Mouse (Mus musculus): ENCODE data around the gene Nol10. TPM values are rescaled to one million over a fixed set of nuclear protein-coding genes. Genes with fewer than 3 reads are reported as not detected.

Nol10 gene
- polyA plus RNA-seq, 1 experiment = 6.3 TPM

- Histone ChIP-seq H3K27ac (ENCODE audit: control insufficient read depth, insufficient read depth, low read length) (no peak overlapping the region), H3K27me3 (ENCODE audit: control insufficient read depth, insufficient read depth, low read length) (no peaks in the 10 kb centered on the region), H3K4me3 (ENCODE audit: control insufficient read depth, insufficient read depth, low read length) (no peak overlapping the region), H3K36me3 (ENCODE audit: control insufficient read depth, insufficient read depth, low read length) (no peaks in the 10 kb centered on the region), H3K4me1 (replicated peaks; ENCODE audit: control insufficient read depth, insufficient read depth, low read length) (no peaks in the 10 kb centered on the region)
- TF ChIP-seq POLR2A (IDR thresholded peaks at IDR 0.05; ENCODE audit: control insufficient read depth, extremely low read depth, insufficient read depth, low read length, poor library complexity) (no peak), CTCF (IDR thresholded peaks at IDR 0.05; ENCODE audit: borderline replicate concordance, control insufficient read depth, extremely low read depth, insufficient read depth, low read length, poor library complexity) (no peak)
- DNase-seq = no peak
- WGBS = 88% methylated on average over 11 of the region's 11 CpGs
Observed at GRCm38 (mm10) chr12:17444406-17444805, 96.1 kb downstream of the Nol10 start.

- no peak overlapping the region for H3K4me3 ChIP-seq (ENCODE audit: control insufficient read depth, insufficient read depth, low read length)
- H3K4me1 ChIP-seq (replicated peaks; ENCODE audit: control insufficient read depth, insufficient read depth, low read length) = no peaks in the 10 kb centered on the region
- DNase-seq = no peak
- H3K27me3 ChIP-seq (ENCODE audit: control insufficient read depth, insufficient read depth, low read length) = no peaks in the 10 kb centered on the region
- WGBS = 96% methylated on average over 7 of the region's 7 CpGs
- no peak for TF ChIP-seq POLR2A (IDR thresholded peaks at IDR 0.05; ENCODE audit: control insufficient read depth, extremely low read depth, insufficient read depth, low read length, poor library complexity)
- no peaks in the 10 kb centered on the region for H3K36me3 ChIP-seq (ENCODE audit: control insufficient read depth, insufficient read depth, low read length)
- no peak overlapping the region for H3K27ac ChIP-seq (ENCODE audit: control insufficient read depth, insufficient read depth, low read length)
Observed at GRCm38 (mm10) chr12:17445251-17445650, 97.0 kb downstream of the Nol10 start.

GRCm38 (mm10) chr12:17448781-17449180 is 100.5 kb downstream of the Nol10 start:
- H3K36me3 ChIP-seq (ENCODE audit: control insufficient read depth, insufficient read depth, low read length) = no peaks in the 10 kb centered on the region
- DNase-seq = no peak
- no peak overlapping the region for H3K4me3 ChIP-seq (ENCODE audit: control insufficient read depth, insufficient read depth, low read length)
- 94% methylated on average over 3 of the region's 3 CpGs for WGBS
- H3K27ac ChIP-seq (ENCODE audit: control insufficient read depth, insufficient read depth, low read length) = no peak overlapping the region
- H3K27me3 ChIP-seq (ENCODE audit: control insufficient read depth, insufficient read depth, low read length) = no peaks in the 10 kb centered on the region
- H3K4me1 ChIP-seq (replicated peaks; ENCODE audit: control insufficient read depth, insufficient read depth, low read length) = no peaks in the 10 kb centered on the region
- TF ChIP-seq POLR2A (IDR thresholded peaks at IDR 0.05; ENCODE audit: control insufficient read depth, extremely low read depth, insufficient read depth, low read length, poor library complexity) (no peak), CTCF (IDR thresholded peaks at IDR 0.05; ENCODE audit: borderline replicate concordance, control insufficient read depth, extremely low read depth, insufficient read depth, low read length, poor library complexity) (no peak)

GRCm38 (mm10) chr12:17449661-17450091 is 101.4 kb downstream of the Nol10 start:
- Histone ChIP-seq H3K36me3 (ENCODE audit: control insufficient read depth, insufficient read depth, low read length) (no peaks in the 10 kb centered on the region), H3K4me1 (replicated peaks; ENCODE audit: control insufficient read depth, insufficient read depth, low read length) (no peaks in the 10 kb centered on the region), H3K27ac (ENCODE audit: control insufficient read depth, insufficient read depth, low read length) (no peak overlapping the region), H3K27me3 (ENCODE audit: control insufficient read depth, insufficient read depth, low read length) (no peaks in the 10 kb centered on the region), H3K4me3 (ENCODE audit: control insufficient read depth, insufficient read depth, low read length) (no peak overlapping the region)
- TF ChIP-seq CTCF (IDR thresholded peaks at IDR 0.05; ENCODE audit: borderline replicate concordance, control insufficient read depth, extremely low read depth, insufficient read depth, low read length, poor library complexity) (no peak), POLR2A (IDR thresholded peaks at IDR 0.05; ENCODE audit: control insufficient read depth, extremely low read depth, insufficient read depth, low read length, poor library complexity) (no peak)
- WGBS = 88% methylated on average over 4 of the region's 4 CpGs
- DNase-seq = no peak

GRCm38 (mm10) chr12:17450503-17450902 is 102.2 kb downstream of the Nol10 start:
- H3K27me3 ChIP-seq (ENCODE audit: control insufficient read depth, insufficient read depth, low read length) = no peaks in the 10 kb centered on the region
- H3K4me3 ChIP-seq (ENCODE audit: control insufficient read depth, insufficient read depth, low read length) = no peak overlapping the region
- WGBS = 53% methylated on average over 4 of the region's 4 CpGs
- TF ChIP-seq CTCF (IDR thresholded peaks at IDR 0.05; ENCODE audit: borderline replicate concordance, control insufficient read depth, extremely low read depth, insufficient read depth, low read length, poor library complexity) (no peak), POLR2A (IDR thresholded peaks at IDR 0.05; ENCODE audit: control insufficient read depth, extremely low read depth, insufficient read depth, low read length, poor library complexity) (no peak)
- H3K27ac ChIP-seq (ENCODE audit: control insufficient read depth, insufficient read depth, low read length) = no peak overlapping the region
- H3K4me1 ChIP-seq (replicated peaks; ENCODE audit: control insufficient read depth, insufficient read depth, low read length) = no peaks in the 10 kb centered on the region
- no peaks in the 10 kb centered on the region for H3K36me3 ChIP-seq (ENCODE audit: control insufficient read depth, insufficient read depth, low read length)
- no peak for DNase-seq

GRCm38 (mm10) chr12:17450908-17451307 is 102.7 kb downstream of the Nol10 start:
- Histone ChIP-seq H3K27ac (ENCODE audit: control insufficient read depth, insufficient read depth, low read length) (no peak overlapping the region), H3K27me3 (ENCODE audit: control insufficient read depth, insufficient read depth, low read length) (no peaks in the 10 kb centered on the region), H3K4me1 (replicated peaks; ENCODE audit: control insufficient read depth, insufficient read depth, low read length) (no peaks in the 10 kb centered on the region), H3K36me3 (ENCODE audit: control insufficient read depth, insufficient read depth, low read length) (no peaks in the 10 kb centered on the region), H3K4me3 (ENCODE audit: control insufficient read depth, insufficient read depth, low read length) (no peak overlapping the region)
- no peak for DNase-seq
- 78% methylated on average over 4 of the region's 4 CpGs for WGBS
- TF ChIP-seq CTCF (IDR thresholded peaks at IDR 0.05; ENCODE audit: borderline replicate concordance, control insufficient read depth, extremely low read depth, insufficient read depth, low read length, poor library complexity) (no peak), POLR2A (IDR thresholded peaks at IDR 0.05; ENCODE audit: control insufficient read depth, extremely low read depth, insufficient read depth, low read length, poor library complexity) (no peak)

GRCm38 (mm10) chr12:17452273-17452672 is 104.0 kb downstream of the Nol10 start:
- Histone ChIP-seq H3K4me1 (replicated peaks; ENCODE audit: control insufficient read depth, insufficient read depth, low read length) (no peaks in the 10 kb centered on the region), H3K27ac (ENCODE audit: control insufficient read depth, insufficient read depth, low read length) (no peak overlapping the region), H3K36me3 (ENCODE audit: control insufficient read depth, insufficient read depth, low read length) (no peaks in the 10 kb centered on the region), H3K27me3 (ENCODE audit: control insufficient read depth, insufficient read depth, low read length) (no peaks in the 10 kb centered on the region), H3K4me3 (ENCODE audit: control insufficient read depth, insufficient read depth, low read length) (no peak overlapping the region)
- no peak for TF ChIP-seq POLR2A (IDR thresholded peaks at IDR 0.05; ENCODE audit: control insufficient read depth, extremely low read depth, insufficient read depth, low read length, poor library complexity)
- TF ChIP-seq CTCF (IDR thresholded peaks at IDR 0.05; ENCODE audit: borderline replicate concordance, control insufficient read depth, extremely low read depth, insufficient read depth, low read length, poor library complexity) = no peak
- no peak for DNase-seq
- WGBS = 94% methylated on average over 1 of the region's 1 CpGs
